9 mouse cellular contexts compared by ENCODE assay signal in genomic region chr1:92079982-92080537, GRCm38 (mm10).
DNase-seq lines count a peak whose midpoint lies in the region; ATAC-seq and TF ChIP-seq lines count a peak whose summit lies in the region.
"Had no signal": no experiment of that assay in that cellular context is flagged by ENCODE, and none has a peak within 500 bp of the region (broad histone marks: within the 10 kb centered on the region; RNA-seq: fewer than 3 reads in every experiment).

No protein-coding gene starts in this region.

- no peak for TF ChIP-seq CTCF in Patski (IDR thresholded peaks at IDR 0.05)

- POLR2A ChIA-PET in Patski (lab: Charles Lee), result no interaction called here

- H3K27me3 ChIP-seq in Patski, result no peaks in the 10 kb centered on the region
- H3K27me3 ChIP-seq: neural tube, embryonic 12.5 days had no signal

- DNase-seq in heart, adult 8-10 months (ENCODE audit: low spot score), result peak; percentile 38
- DNase-seq in heart, postnatal 25 days (ENCODE audit: low spot score), result no peak
- DNase-seq in Patski (ENCODE audit: low read depth, low spot score), result peak; percentile 54
- DNase-seq in lung, postnatal 10 days, result peak; percentile 59
- peak; percentile 78 to 81 for DNase-seq in spleen, postnatal 36 days (ENCODE audit: low spot score in 2 of 2)
- no peak for DNase-seq in cerebellum, postnatal 4 days (ENCODE audit: low spot score in 2 of 2)
- DNase-seq in embryo, embryonic 10 days (ENCODE audit: low spot score), result no peak
- DNase-seq in MN1 (ENCODE audit: low spot score), result no peak

- CTCF ChIA-PET in Patski (lab: Charles Lee), result interaction anchor here (1.1 kb wide), 1 partner anchor 20 kb away, joined by 3 read pairs; no protein-coding TSS in a partner anchor

- intact Hi-C loops in heart, postnatal 25 days (cut with DNase I), result no loop called here

- in situ Hi-C loops in Patski (cut with MboI; ENCODE audit: low pct_unique_long_range_greater_than_20kb), result loop anchor here (5.0 kb wide), 1 partner anchor 92 kb away; no protein-coding TSS in a partner anchor

- ATAC-seq in Patski, result no peak

Comparison
In these comparisons a context has a peak if more than half of its experiments do, and no peak if none do; other contexts are left out.
1. DNase-seq: peak in heart, adult 8-10 months (single experiment), Patski (single experiment), lung, postnatal 10 days (single experiment) and spleen, postnatal 36 days (2 of 2); none in heart, postnatal 25 days (single experiment), cerebellum, postnatal 4 days (0 of 2), embryo, embryonic 10 days (single experiment) and MN1 (single experiment).